Mouse (Mus musculus): ENCODE results near the gene Pdzk1. TPM values are rescaled to one million over a fixed set of nuclear protein-coding genes. Genes with fewer than 3 reads are reported as not detected.

Pdzk1 gene
- polyA plus RNA-seq, 1 experiment from 2014 or later, result not detected

GRCm38 (mm10) chr3:96825261-96825660 lies 3.8 kb upstream of the Pdzk1 start:
- Histone ChIP-seq H3K4me3 (ENCODE audit: low read depth, low read length) (no peak overlapping the region), H3K4me1 (replicated peaks; ENCODE audit: control insufficient read depth, insufficient read depth, low read length) (peaks cover 4% of the 10 kb centered on the region; the same call in 1 of the 2 replicates), H3K4me2 (ENCODE audit: low read depth, low read length, severe bottlenecking) (no peak overlapping the region), H3K27ac (ENCODE audit: low read depth, low read length) (no peak overlapping the region), H3K27me3 (ENCODE audit: control insufficient read depth, insufficient read depth, low read length) (no peaks in the 10 kb centered on the region), H3K9ac (ENCODE audit: low read length) (no peak overlapping the region), H3K36me3 (ENCODE audit: control insufficient read depth, insufficient read depth, low read length) (no peaks in the 10 kb centered on the region), H3K9me3 (ENCODE audit: control insufficient read depth, low read length) (no peaks in the 10 kb centered on the region)
- 44% methylated on average over 11 of the region's 11 CpGs for WGBS
- DNase-seq (ENCODE audit: low spot score) (no peak), ATAC-seq (replicated peaks; ENCODE audit: low FRiP score) (no peak)

- ATAC-seq (replicated peaks; ENCODE audit: low FRiP score) (no peak), DNase-seq (ENCODE audit: low spot score) (no peak)
- Histone ChIP-seq H3K36me3 (ENCODE audit: control insufficient read depth, insufficient read depth, low read length) (no peaks in the 10 kb centered on the region), H3K27ac (ENCODE audit: low read depth, low read length) (no peak overlapping the region), H3K4me2 (ENCODE audit: low read depth, low read length, severe bottlenecking) (no peak overlapping the region), H3K4me3 (ENCODE audit: low read depth, low read length) (no peak overlapping the region), H3K27me3 (ENCODE audit: control insufficient read depth, insufficient read depth, low read length) (no peaks in the 10 kb centered on the region), H3K9me3 (ENCODE audit: control insufficient read depth, low read length) (no peaks in the 10 kb centered on the region), H3K4me1 (replicated peaks; ENCODE audit: control insufficient read depth, insufficient read depth, low read length) (peaks cover 4% of the 10 kb centered on the region; the same call in 1 of the 2 replicates), H3K9ac (ENCODE audit: low read length) (no peak overlapping the region)
- WGBS, result 33% methylated on average over 15 of the region's 15 CpGs
Observed at GRCm38 (mm10) chr3:96828308-96828864, 698 bp upstream of the Pdzk1 start.

GRCm38 (mm10) chr3:96829856-96830255 lies 772 bp downstream of the Pdzk1 start:
- H3K4me3 ChIP-seq (ENCODE audit: low read depth, low read length), result no peak overlapping the region
- DNase-seq (ENCODE audit: low spot score), result no peak
- no peaks in the 10 kb centered on the region for H3K9me3 ChIP-seq (ENCODE audit: control insufficient read depth, low read length)
- H3K27ac ChIP-seq (ENCODE audit: low read depth, low read length), result no peak overlapping the region
- no peak for ATAC-seq (replicated peaks; ENCODE audit: low FRiP score)
- no peaks in the 10 kb centered on the region for H3K36me3 ChIP-seq (ENCODE audit: control insufficient read depth, insufficient read depth, low read length)
- no peak overlapping the region for H3K4me2 ChIP-seq (ENCODE audit: low read depth, low read length, severe bottlenecking)
- H3K27me3 ChIP-seq (ENCODE audit: control insufficient read depth, insufficient read depth, low read length), result no peaks in the 10 kb centered on the region
- peaks cover 4% of the 10 kb centered on the region; the same call in 1 of the 2 replicates for H3K4me1 ChIP-seq (replicated peaks; ENCODE audit: control insufficient read depth, insufficient read depth, low read length)
- no peak overlapping the region for H3K9ac ChIP-seq (ENCODE audit: low read length)
- WGBS, result 79% methylated on average over 10 of the region's 10 CpGs

GRCm38 (mm10) chr3:96832930-96833329 lies 3.8 kb downstream of the Pdzk1 start:
- 30% methylated on average over 5 of the region's 5 CpGs for WGBS
- H3K36me3 ChIP-seq (ENCODE audit: control insufficient read depth, insufficient read depth, low read length), result no peaks in the 10 kb centered on the region
- H3K4me1 ChIP-seq (replicated peaks; ENCODE audit: control insufficient read depth, insufficient read depth, low read length), result peaks cover 4% of the 10 kb centered on the region; the same call in 1 of the 2 replicates
- no peak overlapping the region for H3K4me3 ChIP-seq (ENCODE audit: low read depth, low read length)
- H3K9me3 ChIP-seq (ENCODE audit: control insufficient read depth, low read length), result no peaks in the 10 kb centered on the region
- no peak overlapping the region for H3K9ac ChIP-seq (ENCODE audit: low read length)
- no peaks in the 10 kb centered on the region for H3K27me3 ChIP-seq (ENCODE audit: control insufficient read depth, insufficient read depth, low read length)
- ATAC-seq (replicated peaks; ENCODE audit: low FRiP score), result no peak
- H3K27ac ChIP-seq (ENCODE audit: low read depth, low read length), result no peak overlapping the region
- no peak for DNase-seq (ENCODE audit: low spot score)
- no peak overlapping the region for H3K4me2 ChIP-seq (ENCODE audit: low read depth, low read length, severe bottlenecking)

GRCm38 (mm10) chr3:96834587-96835348 lies 5.7 kb downstream of the Pdzk1 start:
- Histone ChIP-seq H3K9ac (ENCODE audit: low read length) (no peak overlapping the region), H3K27me3 (ENCODE audit: control insufficient read depth, insufficient read depth, low read length) (no peaks in the 10 kb centered on the region), H3K27ac (ENCODE audit: low read depth, low read length) (no peak overlapping the region), H3K9me3 (ENCODE audit: control insufficient read depth, low read length) (no peaks in the 10 kb centered on the region), H3K4me2 (ENCODE audit: low read depth, low read length, severe bottlenecking) (no peak overlapping the region), H3K4me3 (ENCODE audit: low read depth, low read length) (no peak overlapping the region), H3K4me1 (replicated peaks; ENCODE audit: control insufficient read depth, insufficient read depth, low read length) (no peaks in the 10 kb centered on the region), H3K36me3 (ENCODE audit: control insufficient read depth, insufficient read depth, low read length) (no peaks in the 10 kb centered on the region)
- 86% methylated on average over 7 of the region's 7 CpGs for WGBS
- ATAC-seq (replicated peaks; ENCODE audit: low FRiP score) (no peak), DNase-seq (ENCODE audit: low spot score) (no peak)

GRCm38 (mm10) chr3:96836414-96836813 lies 7.3 kb downstream of the Pdzk1 start:
- H3K36me3 ChIP-seq (ENCODE audit: control insufficient read depth, insufficient read depth, low read length), result no peaks in the 10 kb centered on the region
- H3K9ac ChIP-seq (ENCODE audit: low read length), result no peak overlapping the region
- H3K9me3 ChIP-seq (ENCODE audit: control insufficient read depth, low read length), result no peaks in the 10 kb centered on the region
- H3K27me3 ChIP-seq (ENCODE audit: control insufficient read depth, insufficient read depth, low read length), result no peaks in the 10 kb centered on the region
- ATAC-seq (replicated peaks; ENCODE audit: low FRiP score), result no peak
- H3K4me2 ChIP-seq (ENCODE audit: low read depth, low read length, severe bottlenecking), result no peak overlapping the region
- no peaks in the 10 kb centered on the region for H3K4me1 ChIP-seq (replicated peaks; ENCODE audit: control insufficient read depth, insufficient read depth, low read length)
- no peak overlapping the region for H3K27ac ChIP-seq (ENCODE audit: low read depth, low read length)
- DNase-seq (ENCODE audit: low spot score), result no peak
- 81% methylated on average over 2 of the region's 2 CpGs for WGBS
- H3K4me3 ChIP-seq (ENCODE audit: low read depth, low read length), result no peak overlapping the region

GRCm38 (mm10) chr3:96838996-96839645 lies 10.0 kb downstream of the Pdzk1 start:
- H3K4me1 ChIP-seq (replicated peaks; ENCODE audit: control insufficient read depth, insufficient read depth, low read length), result no peaks in the 10 kb centered on the region
- no peaks in the 10 kb centered on the region for H3K36me3 ChIP-seq (ENCODE audit: control insufficient read depth, insufficient read depth, low read length)
- H3K4me2 ChIP-seq (ENCODE audit: low read depth, low read length, severe bottlenecking), result no peak overlapping the region
- no peaks in the 10 kb centered on the region for H3K9me3 ChIP-seq (ENCODE audit: control insufficient read depth, low read length)
- 80% methylated on average over 7 of the region's 7 CpGs for WGBS
- no peak for DNase-seq (ENCODE audit: low spot score)
- no peak overlapping the region for H3K9ac ChIP-seq (ENCODE audit: low read length)
- no peak overlapping the region for H3K4me3 ChIP-seq (ENCODE audit: low read depth, low read length)
- no peak for ATAC-seq (replicated peaks; ENCODE audit: low FRiP score)
- H3K27me3 ChIP-seq (ENCODE audit: control insufficient read depth, insufficient read depth, low read length), result no peaks in the 10 kb centered on the region
- no peak overlapping the region for H3K27ac ChIP-seq (ENCODE audit: low read depth, low read length)

- no peak for ATAC-seq (replicated peaks; ENCODE audit: low FRiP score)
- no peaks in the 10 kb centered on the region for H3K36me3 ChIP-seq (ENCODE audit: control insufficient read depth, insufficient read depth, low read length)
- no peak for DNase-seq (ENCODE audit: low spot score)
- no peaks in the 10 kb centered on the region for H3K9me3 ChIP-seq (ENCODE audit: control insufficient read depth, low read length)
- no peaks in the 10 kb centered on the region for H3K27me3 ChIP-seq (ENCODE audit: control insufficient read depth, insufficient read depth, low read length)
- H3K9ac ChIP-seq (ENCODE audit: low read length), result no peak overlapping the region
- H3K4me3 ChIP-seq (ENCODE audit: low read depth, low read length), result no peak overlapping the region
- H3K4me1 ChIP-seq (replicated peaks; ENCODE audit: control insufficient read depth, insufficient read depth, low read length), result no peaks in the 10 kb centered on the region
- 90% methylated on average over 6 of the region's 6 CpGs for WGBS
- H3K27ac ChIP-seq (ENCODE audit: low read depth, low read length), result no peak overlapping the region
- no peak overlapping the region for H3K4me2 ChIP-seq (ENCODE audit: low read depth, low read length, severe bottlenecking)
Observed at GRCm38 (mm10) chr3:96845191-96845590, 16.1 kb downstream of the Pdzk1 start.

All from forebrain, embryonic 11.5 days (tissue).